Mouse (Mus musculus) liver, postnatal 0 days (tissue): ENCODE data around the gene Rbm3. TPM values are rescaled to one million over a fixed set of nuclear protein-coding genes. Genes with fewer than 3 reads are reported as not detected.
"Not testable (repeated sequence)": the region's sequence is repeated elsewhere in the genome, so short reads cannot be mapped to it uniquely, and the experiment has no call there.

Experiments used
- ATAC-seq: fragments of 200-750 bp; cut with Nextera tagmentation; 2 replicates; pipeline ENCODE4 v1.8.0; 2017; ENCODE audit warnings: mild to moderate bottlenecking, moderate library complexity
- DNase-seq: peaks from one replicate; pipeline ENCODE4 v3.0.0-alpha.2; 2016
- H3K27ac ChIP-seq: fragments of 300-500 bp; sonication (generic); 2 replicates; pipeline ENCODE4 v1.5.1; 2014; ENCODE audit warnings: antibody characterized with exemption, moderate library complexity, mild to moderate bottlenecking, low read depth
- H3K27me3 ChIP-seq: fragments of 300-500 bp; sonication (generic); 2 replicates; pipeline ENCODE4 v1.6.1; 2014; ENCODE audit warnings: low read length, control low read depth, mixed read lengths; ENCODE audit not compliant: insufficient read depth
- H3K36me3 ChIP-seq: fragments of 300-500 bp; sonication (generic); replicated peaks from 2 replicates; pipeline ENCODE4 v1.6.1; 2014; ENCODE audit warnings: mild to moderate bottlenecking, control low read depth, low read length, moderate library complexity, mixed read lengths; ENCODE audit not compliant: insufficient read depth
- H3K4me1 ChIP-seq: fragments of 300-500 bp; sonication (generic); 2 replicates; pipeline ENCODE4 v1.6.1; 2014; ENCODE audit warnings: antibody characterized with exemption, mild to moderate bottlenecking, control low read depth; ENCODE audit not compliant: insufficient read depth
- H3K4me2 ChIP-seq: fragments of 300-500 bp; sonication (generic); 2 replicates; pipeline ENCODE4 v1.6.1; 2014; ENCODE audit warnings: low read depth, mild to moderate bottlenecking, low read length, moderate library complexity, mixed read lengths
- H3K4me3 ChIP-seq: fragments of 300-500 bp; sonication (generic); 2 replicates; pipeline ENCODE4 v1.5.1; 2014; ENCODE audit warnings: low read depth, low read length
- H3K9ac ChIP-seq: fragments of 300-500 bp; sonication (generic); replicated peaks from 2 replicates; pipeline ENCODE4 v1.6.1; 2014; ENCODE audit warnings: mild to moderate bottlenecking, moderate library complexity
- H3K9me3 ChIP-seq: fragments of 300-500 bp; sonication (generic); 2 replicates; pipeline ENCODE4 v1.6.1; 2016; ENCODE audit warnings: mild to moderate bottlenecking, control low read depth, low read length, mixed read lengths
- CTCF ChIP-seq: sonication (generic); IDR thresholded peaks from 2 replicates; pipeline ENCODE4 v1.5.1; 2016; ENCODE audit warnings: antibody characterized with exemption, low read depth
- EP300 ChIP-seq: IDR thresholded peaks from 2 replicates; pipeline ENCODE4 v1.6.1; 2016; ENCODE audit warnings: antibody characterized with exemption, low read depth, mild to moderate bottlenecking
- WGBS: fragments of 180-500 bp; shearing (Covaris S2); extraction: QIAGEN DNeasy Blood & Tissue Kit; methylation state at CpG from one replicate; pipeline ENCODE4 v1.1.7; 2014; ENCODE audit not compliant: insufficient replicate concordance; 5-methylcytosine and 5-hydroxymethylcytosine counted together
- polyA plus RNA-seq: library from polyadenylated mRNA; unstranded; fragments of >200 nt; fragmentation: Nextera tagmentation; extraction: Ambion mirVana; gene quantifications from 2 replicates; pipeline ENCODE4 v1.2.1, GENCODE M21; 2015

The Rbm3 gene
- polyA plus RNA-seq, 1 experiment from 2014 or later = 413 TPM

GRCm38 (mm10) chrX:8095546-8095945 lies 50.1 kb downstream of the Rbm3 start:
- Histone ChIP-seq H3K27ac (no peak overlapping the region), H3K4me3 (peak overlapping the region; percentile 30), H3K27me3 (no peaks in the 10 kb centered on the region), H3K36me3 (no peaks in the 10 kb centered on the region), H3K4me1 (no peaks in the 10 kb centered on the region), H3K4me2 (peak overlapping the region; percentile 48), H3K9ac (no peak overlapping the region), H3K9me3 (no peaks in the 10 kb centered on the region)
- DNase-seq (no peak), ATAC-seq (no peak)
- TF ChIP-seq CTCF (no peak), EP300 (no peak)
- WGBS = 62% methylated on average over 10 of the region's 10 CpGs

- not testable (repeated sequence) for H3K4me3 ChIP-seq, H3K4me1 ChIP-seq, H3K36me3 ChIP-seq, DNase-seq, H3K9ac ChIP-seq, H3K27me3 ChIP-seq, ATAC-seq, H3K9me3 ChIP-seq
- peak overlapping the region; percentile 81 for H3K27ac ChIP-seq
- WGBS = 56% methylated on average over 4 of the region's 5 CpGs
- peak overlapping the region; percentile 58; the same call in 1 of the 2 replicates for H3K4me2 ChIP-seq
These were observed 54.7 kb downstream of the Rbm3 start for GRCm38 (mm10) chrX:8090954-8091347.

- no peaks in the 10 kb centered on the region for H3K36me3 ChIP-seq
- 47% methylated on average over 14 of the region's 14 CpGs for WGBS
- H3K27ac ChIP-seq = peak within 1 kb of the TSS; percentile 81
- DNase-seq (peak; percentile 36), ATAC-seq (peak; percentile 83)
- no peaks in the 10 kb centered on the region for H3K9me3 ChIP-seq
- TF ChIP-seq CTCF = no peak
- TF ChIP-seq EP300 = no peak
- peak within 1 kb of the TSS; percentile 50 for H3K9ac ChIP-seq
- peak within 1 kb of the TSS; percentile 41 for H3K4me3 ChIP-seq
- peak within 1 kb of the TSS; percentile 58 for H3K4me2 ChIP-seq
- H3K4me1 ChIP-seq = no peaks in the 10 kb centered on the region
- no peaks in the 10 kb centered on the region for H3K27me3 ChIP-seq
These were observed 55.2 kb downstream of the Rbm3 start, which contains the start of gene Was for GRCm38 (mm10) chrX:8090346-8090953. Gene Was, minus strand, starts transcription at chrX:8090498.

- Histone ChIP-seq H3K4me2 (peak overlapping the region; percentile 58), H3K9ac (peak overlapping the region; percentile 50)
These were observed 55.9 kb downstream of the Rbm3 start for GRCm38 (mm10) chrX:8089746-8090145.

More at GRCm38 (mm10) chrX:8089746-8090145, 55.9 kb downstream of the Rbm3 start:
- no peaks in the 10 kb centered on the region for H3K27me3 ChIP-seq
- peak overlapping the region; percentile 81 for H3K27ac ChIP-seq
- TF ChIP-seq CTCF (no peak), EP300 (no peak)
- no peaks in the 10 kb centered on the region for H3K4me1 ChIP-seq
- DNase-seq = no peak
- H3K9me3 ChIP-seq = no peaks in the 10 kb centered on the region
- ATAC-seq = no peak
- WGBS = 55% methylated on average over 3 of the region's 3 CpGs
- no peaks in the 10 kb centered on the region for H3K36me3 ChIP-seq
- H3K4me3 ChIP-seq = peak overlapping the region; percentile 41

Other genes with a start within 250 kb of the Rbm3 start
- 39.2 and 41.9 TPM in 2 replicates for gene Pqbp1, start 246.6 kb downstream of the Rbm3 start, polyA plus RNA-seq
- 117 TPM in 2 replicates for gene Timm17b, start 246.5 kb downstream of the Rbm3 start, polyA plus RNA-seq
- gene Gm10491, start 238.0 kb downstream of the Rbm3 start, polyA plus RNA-seq = not detected in 2 replicates
- not detected in 2 replicates for gene Gm10490, start 236.3 kb downstream of the Rbm3 start, polyA plus RNA-seq
- gene Pcsk1n, start 226.1 kb downstream of the Rbm3 start, polyA plus RNA-seq = 0.06 TPM in 1 of 2 replicates, not detected in the other
- not detected in 2 replicates for gene Eras, start 217.3 kb downstream of the Rbm3 start, polyA plus RNA-seq
- 10.3 and 11.8 TPM in 2 replicates for gene Hdac6, start 198.0 kb downstream of the Rbm3 start, polyA plus RNA-seq
- 39.8 and 43.2 TPM in 2 replicates for gene Gata1, start 167.8 kb downstream of the Rbm3 start, polyA plus RNA-seq
- 2.6 and 4.3 TPM in 2 replicates for gene Glod5, start 127.4 kb downstream of the Rbm3 start, polyA plus RNA-seq
- 13.9 and 15.8 TPM in 2 replicates for gene Suv39h1, start 71.1 kb downstream of the Rbm3 start, polyA plus RNA-seq
- 2.4 and 2.9 TPM in 2 replicates for gene Was, start 55.4 kb downstream of the Rbm3 start, polyA plus RNA-seq
- 4.6 and 5.6 TPM in 2 replicates for gene Wdr13, start 13.0 kb downstream of the Rbm3 start, polyA plus RNA-seq
- 2.1 and 2.2 TPM in 2 replicates for gene Tbc1d25, start 30.3 kb upstream of the Rbm3 start, polyA plus RNA-seq
- 74.7 and 84.5 TPM in 2 replicates for gene Ebp, start 47.6 kb upstream of the Rbm3 start, polyA plus RNA-seq
- gene Porcn, start 60.6 kb upstream of the Rbm3 start, polyA plus RNA-seq = 1.5 and 1.9 TPM in 2 replicates
- 16.4 and 17.7 TPM in 2 replicates for gene Ftsj1, start 106.5 kb upstream of the Rbm3 start, polyA plus RNA-seq
- gene Slc38a5, start 125.3 kb upstream of the Rbm3 start, polyA plus RNA-seq = 32.0 and 35.9 TPM in 2 replicates
- gene Ssxb10, start 181.5 kb upstream of the Rbm3 start, polyA plus RNA-seq = not detected in 2 replicates
- gene Ssxb9, start 221.1 kb upstream of the Rbm3 start, polyA plus RNA-seq = not detected in 2 replicates